Mouse (Mus musculus): Measurements from ENCODE around the gene Tardbp.

DNA sequence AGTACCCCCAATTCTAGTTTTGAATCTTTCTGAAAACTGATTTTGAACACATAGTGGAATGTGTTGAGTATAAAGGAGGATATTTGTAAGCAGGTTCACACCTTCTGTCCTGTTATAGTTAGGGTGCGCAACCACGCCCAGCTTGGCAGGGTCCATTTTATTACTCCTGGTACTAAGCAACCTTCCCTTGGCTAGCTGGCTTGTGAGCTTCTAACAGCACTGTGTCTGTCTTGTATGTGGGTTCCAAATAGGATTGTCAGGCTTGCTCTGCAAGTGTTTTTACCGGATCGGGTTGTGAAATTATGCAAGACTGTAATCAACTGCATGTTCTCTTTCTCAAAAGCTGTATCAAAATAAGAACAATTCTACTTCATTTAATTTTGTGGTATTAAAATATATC is 4.3 kb downstream of the Tardbp start:
- TF ChIP-seq POLR2A (IDR thresholded peaks at IDR 0.05; ENCODE audit: insufficient read depth, low read length) (no peak), CTCF (IDR thresholded peaks at IDR 0.05; ENCODE audit: low read depth, low read length) (no peak)
